Mouse (Mus musculus): ENCODE measurements at regions not wholly inside any gene's neighbourhood (a gene's known extent, or its start where the extent isn't known, plus 50 kb on each side); places are given as distances from the start of the nearest gene placed in this dataset.
A peak's percentile ranks its signal among the peaks of the same experiment; 100 is the strongest.

GRCm38 (mm10) chr6:101858895-101859294 lies 481.2 kb upstream of the Pdzrn3 start:
- DNase-seq, result no peak

GRCm38 (mm10) chr6:101840695-101841094 lies 463.0 kb upstream of the Pdzrn3 start:
- no peak for DNase-seq

- no peak for DNase-seq
These were observed 459.9 kb upstream of the Pdzrn3 start for GRCm38 (mm10) chr6:101837563-101837962.

GRCm38 (mm10) chr6:101793986-101794385 lies 416.3 kb upstream of the Pdzrn3 start:
- peak; percentile 5 for DNase-seq

- no peak for DNase-seq
These were observed 400.2 kb upstream of the Pdzrn3 start for GRCm38 (mm10) chr6:101777864-101778263.

- DNase-seq, result no peak
These were observed 395.5 kb upstream of the Pdzrn3 start for GRCm38 (mm10) chr6:101773151-101773550.

- no peak for DNase-seq
These were observed 357.4 kb upstream of the Pdzrn3 start for GRCm38 (mm10) chr6:101735107-101735506.

- DNase-seq, result no peak
These were observed 342.8 kb upstream of the Pdzrn3 start for GRCm38 (mm10) chr6:101720513-101720912.

- DNase-seq, result no peak
These were observed 312.0 kb upstream of the Pdzrn3 start for GRCm38 (mm10) chr6:101689684-101690083.

GRCm38 (mm10) chr6:101686578-101686977 lies 308.9 kb upstream of the Pdzrn3 start:
- no peak for DNase-seq

- DNase-seq, result no peak
These were observed 308.0 kb upstream of the Pdzrn3 start for GRCm38 (mm10) chr6:101685734-101686133.

- no peak for DNase-seq
These were observed 306.7 kb upstream of the Pdzrn3 start for GRCm38 (mm10) chr6:101684390-101684789.

GRCm38 (mm10) chr6:101674846-101675245 lies 297.1 kb upstream of the Pdzrn3 start:
- DNase-seq, result no peak

- no peak for DNase-seq
These were observed 293.1 kb upstream of the Pdzrn3 start for GRCm38 (mm10) chr6:101670770-101671169.

GRCm38 (mm10) chr6:101669118-101669845 lies 291.6 kb upstream of the Pdzrn3 start:
- peak; percentile 5 for DNase-seq

- no peak for DNase-seq
These were observed 276.7 kb upstream of the Pdzrn3 start for GRCm38 (mm10) chr6:101654351-101654750.

- peak; percentile 18 for DNase-seq
These were observed 272.7 kb upstream of the Pdzrn3 start for GRCm38 (mm10) chr6:101650348-101650747.

- no peak for DNase-seq
These were observed 239.6 kb upstream of the Pdzrn3 start for GRCm38 (mm10) chr6:101617295-101617694.

GRCm38 (mm10) chr6:101616776-101617175 lies 239.1 kb upstream of the Pdzrn3 start:
- DNase-seq, result no peak

- peak; percentile 22 for DNase-seq
These were observed 231.3 kb upstream of the Pdzrn3 start for GRCm38 (mm10) chr6:101609015-101609414.

GRCm38 (mm10) chr6:101603083-101603482 lies 225.4 kb upstream of the Pdzrn3 start:
- no peak for DNase-seq

GRCm38 (mm10) chr6:101596995-101597394 lies 219.3 kb upstream of the Pdzrn3 start:
- DNase-seq, result no peak

GRCm38 (mm10) chr6:101593782-101594641 lies 216.3 kb upstream of the Pdzrn3 start:
- DNase-seq, result peak; percentile 32

- DNase-seq, result no peak
These were observed 208.2 kb upstream of the Pdzrn3 start for GRCm38 (mm10) chr6:101585871-101586270.

Measured in layer of hippocampus, adult 9-11 months (tissue).